Mouse (Mus musculus) C2C12 (cell line): ENCODE results near the gene Eps8l3. TPM values are rescaled to one million over a fixed set of nuclear protein-coding genes. Genes with fewer than 3 reads are reported as not detected.

Experiments used
- H3K27me3 ChIP-seq: one replicate; pipeline ENCODE4 v1.6.1; 2011; ENCODE audit not compliant: control insufficient read depth, insufficient read depth, insufficient read length
- H3K36me3 ChIP-seq: one replicate; pipeline ENCODE4 v1.6.1; 2011; ENCODE audit not compliant: control insufficient read depth, insufficient read depth
- H3K4me3 ChIP-seq: one replicate; pipeline ENCODE4 v1.5.1; 2011; ENCODE audit warnings: mild to moderate bottlenecking, control low read depth; ENCODE audit not compliant: poor library complexity, insufficient read depth, severe bottlenecking
- H3K79me2 ChIP-seq: one replicate; pipeline ENCODE4 v1.6.1; 2011; ENCODE audit not compliant: control insufficient read depth, insufficient read depth
- H3K79me3 ChIP-seq: one replicate; pipeline ENCODE4 v1.6.1; 2011; ENCODE audit warnings: low read depth, control low read depth
- H3ac ChIP-seq: one replicate; pipeline ENCODE3; 2011; ENCODE audit warnings: low read depth; ENCODE audit not compliant: control insufficient read depth, insufficient read length
- CEBPB ChIP-seq: IDR thresholded peaks from one replicate; pipeline ENCODE4 v1.6.1; 2011; ENCODE audit warnings: low read depth, mild to moderate bottlenecking, control low read depth, moderate library complexity
- CTCF ChIP-seq: IDR thresholded peaks from one replicate; pipeline ENCODE4 v1.5.1; 2011; ENCODE audit not compliant: control insufficient read depth, insufficient read depth, insufficient read length
- FOSL1 ChIP-seq: IDR thresholded peaks from one replicate; pipeline ENCODE4 v1.8.0; 2011; ENCODE audit warnings: mild to moderate bottlenecking, low read length; ENCODE audit not compliant: poor library complexity, insufficient read depth, severe bottlenecking
- MAX ChIP-seq: IDR thresholded peaks from one replicate; pipeline ENCODE4 v1.6.1; 2011; ENCODE audit warnings: mild to moderate bottlenecking, control low read depth
- MYOD1 ChIP-seq: IDR thresholded peaks from one replicate; pipeline ENCODE4 v1.6.1; 2011; ENCODE audit warnings: low read depth; ENCODE audit not compliant: control insufficient read depth, insufficient read length
- MYOG ChIP-seq: IDR thresholded peaks from one replicate; pipeline ENCODE4 v1.6.1; 2011; ENCODE audit not compliant: control insufficient read depth, insufficient read length; ENCODE audit errors: extremely low read depth
- USF1 ChIP-seq: IDR thresholded peaks from one replicate; pipeline ENCODE4 v1.6.1; 2011; ENCODE audit warnings: low read depth, mild to moderate bottlenecking, control low read depth, moderate library complexity
- polyA plus RNA-seq: library from polyadenylated mRNA; unstranded; fragments of >200 nt; fragmentation: generic; extraction: Trizol; gene quantifications from one replicate; pipeline ENCODE4 v1.2.1, GENCODE M21; 2012; ENCODE audit warnings: missing spikeins

Gene Eps8l3
- polyA plus RNA-seq, 1 experiment: not detected

GRCm38 (mm10) chr3:107863898-107864603 is 13.0 kb upstream of the Eps8l3 start:
- H3K4me3 ChIP-seq: no peak overlapping the region
- no peaks in the 10 kb centered on the region for H3K79me2 ChIP-seq
- H3K79me3 ChIP-seq: no peaks in the 10 kb centered on the region
- peak; percentile 79 for TF ChIP-seq CTCF
- TF ChIP-seq USF1: no peak
- H3ac ChIP-seq: no peak overlapping the region
- H3K27me3 ChIP-seq: no peaks in the 10 kb centered on the region
- no peaks in the 10 kb centered on the region for H3K36me3 ChIP-seq

- Histone ChIP-seq H3K36me3 (no peaks in the 10 kb centered on the region), H3ac (no peak overlapping the region), H3K4me3 (no peak overlapping the region), H3K79me2 (no peaks in the 10 kb centered on the region), H3K27me3 (no peaks in the 10 kb centered on the region), H3K79me3 (no peaks in the 10 kb centered on the region)
- TF ChIP-seq USF1: no peak
- no peak for TF ChIP-seq CTCF
- TF ChIP-seq CEBPB: no peak
- no peak for TF ChIP-seq FOSL1
- TF ChIP-seq MYOD1: no peak
- TF ChIP-seq MYOG: no peak
- no peak for TF ChIP-seq MAX
Observed at GRCm38 (mm10) chr3:107865364-107866091, 11.5 kb upstream of the Eps8l3 start.

- no peak overlapping the region for H3ac ChIP-seq
- H3K79me3 ChIP-seq: no peaks in the 10 kb centered on the region
- no peak for TF ChIP-seq USF1
- no peak for TF ChIP-seq MYOG
- no peak for TF ChIP-seq CEBPB
- no peak for TF ChIP-seq FOSL1
- TF ChIP-seq CTCF: peak; percentile 88
- TF ChIP-seq MYOD1: no peak
- no peak for TF ChIP-seq MAX
- no peaks in the 10 kb centered on the region for H3K79me2 ChIP-seq
- no peak overlapping the region for H3K4me3 ChIP-seq
- H3K36me3 ChIP-seq: no peaks in the 10 kb centered on the region
- H3K27me3 ChIP-seq: no peaks in the 10 kb centered on the region
Observed at GRCm38 (mm10) chr3:107867086-107867485, 9.9 kb upstream of the Eps8l3 start.

- Histone ChIP-seq H3K79me3 (no peaks in the 10 kb centered on the region), H3ac (no peak overlapping the region), H3K27me3 (no peaks in the 10 kb centered on the region), H3K36me3 (no peaks in the 10 kb centered on the region), H3K79me2 (no peaks in the 10 kb centered on the region), H3K4me3 (no peak overlapping the region)
- no peak for TF ChIP-seq CTCF
- TF ChIP-seq MYOD1: no peak
Observed at GRCm38 (mm10) chr3:107868452-107868851, 8.6 kb upstream of the Eps8l3 start.

- TF ChIP-seq FOSL1 (no peak), MYOG (no peak), MYOD1 (no peak), CTCF (no peak), USF1 (no peak), CEBPB (no peak)
- Histone ChIP-seq H3K79me3 (no peaks in the 10 kb centered on the region), H3K4me3 (no peak overlapping the region), H3K36me3 (no peaks in the 10 kb centered on the region), H3K27me3 (no peaks in the 10 kb centered on the region), H3K79me2 (no peaks in the 10 kb centered on the region), H3ac (no peak overlapping the region)
Observed at GRCm38 (mm10) chr3:107869097-107869496, 7.9 kb upstream of the Eps8l3 start.

- Histone ChIP-seq H3K36me3 (no peaks in the 10 kb centered on the region), H3K27me3 (no peaks in the 10 kb centered on the region), H3K79me2 (no peaks in the 10 kb centered on the region), H3K79me3 (no peaks in the 10 kb centered on the region), H3ac (no peak overlapping the region), H3K4me3 (no peak overlapping the region)
- TF ChIP-seq MAX (no peak), MYOD1 (no peak), CTCF (no peak), FOSL1 (no peak), CEBPB (no peak), USF1 (no peak), MYOG (no peak)
Observed at GRCm38 (mm10) chr3:107869925-107870324, 7.1 kb upstream of the Eps8l3 start.
